Mouse (Mus musculus): Measurements from ENCODE around the gene Magi3. TPM values are rescaled to one million over a fixed set of nuclear protein-coding genes. Genes with fewer than 3 reads are reported as not detected.
A peak's percentile ranks its signal among the peaks of the same experiment; 100 is the strongest.

The Magi3 gene
- polyA plus RNA-seq, 1 experiment from 2014 or later = 7.0 TPM

DNA sequence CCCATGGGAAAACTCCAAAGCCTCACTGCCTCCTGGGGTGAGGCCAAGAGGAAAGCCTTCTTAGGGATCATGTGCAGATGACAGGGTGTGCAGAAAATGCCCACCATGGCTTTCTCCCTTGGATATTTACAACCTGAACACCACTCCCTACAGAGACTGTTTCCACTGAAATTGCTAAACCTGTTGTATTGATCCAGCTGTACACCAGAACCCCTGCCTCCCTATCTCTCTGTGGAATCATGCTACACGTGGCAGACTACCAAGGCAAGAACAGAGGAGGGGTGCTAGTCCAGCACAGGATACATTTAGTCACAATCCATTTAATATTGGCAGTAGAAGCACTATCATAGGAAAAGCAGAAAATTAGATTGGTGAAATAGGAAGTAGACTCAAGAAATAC is 94.5 kb downstream of the Magi3 start:
- Histone ChIP-seq H3K4me3 (ENCODE audit: low read depth, low read length) (no peak overlapping the region), H3K4me1 (ENCODE audit: insufficient read depth, low read depth, low read length) (no peaks in the 10 kb centered on the region), H3K9ac (replicated peaks; ENCODE audit: low read depth) (no peak overlapping the region), H3K4me2 (replicated peaks; ENCODE audit: low read depth, low read length) (no peak overlapping the region), H3K27me3 (replicated peaks; ENCODE audit: insufficient read depth, low read length) (no peaks in the 10 kb centered on the region), H3K9me3 (ENCODE audit: low read length) (no peaks in the 10 kb centered on the region), H3K27ac (ENCODE audit: low read length) (no peak overlapping the region), H3K36me3 (ENCODE audit: insufficient read depth, low read length) (no peaks in the 10 kb centered on the region)
- TF ChIP-seq CTCF (IDR thresholded peaks at IDR 0.05) (no peak), EP300 (IDR thresholded peaks at IDR 0.05) (no peak)
- no peak for DNase-seq (ENCODE audit: low spot score)
- WGBS = 74% methylated on average over 1 of the region's 1 CpGs
- no peak for ATAC-seq

DNA sequence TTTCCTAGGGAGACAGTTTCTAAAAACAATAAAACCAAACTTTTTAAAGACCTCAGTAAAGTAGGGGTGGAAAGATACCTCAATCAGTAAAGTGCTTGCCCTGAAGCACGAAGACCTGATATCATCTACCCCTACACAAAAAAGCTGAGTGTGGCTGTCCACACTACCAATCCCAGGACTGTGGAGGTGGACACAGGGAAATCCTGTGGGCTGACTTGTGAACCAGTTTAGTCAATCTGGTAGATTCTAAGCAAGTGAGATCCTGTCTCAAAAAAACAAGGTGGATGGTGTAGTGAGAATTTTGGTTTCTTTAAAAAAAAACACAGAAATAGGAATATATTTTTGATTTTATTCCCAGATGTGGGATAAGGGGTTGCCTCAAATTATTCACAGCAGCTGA is 96.3 kb downstream of the Magi3 start:
- TF ChIP-seq CTCF (IDR thresholded peaks at IDR 0.05) (no peak), EP300 (IDR thresholded peaks at IDR 0.05) (no peak)
- WGBS = 89% methylated on average over 1 of the region's 1 CpGs

DNA sequence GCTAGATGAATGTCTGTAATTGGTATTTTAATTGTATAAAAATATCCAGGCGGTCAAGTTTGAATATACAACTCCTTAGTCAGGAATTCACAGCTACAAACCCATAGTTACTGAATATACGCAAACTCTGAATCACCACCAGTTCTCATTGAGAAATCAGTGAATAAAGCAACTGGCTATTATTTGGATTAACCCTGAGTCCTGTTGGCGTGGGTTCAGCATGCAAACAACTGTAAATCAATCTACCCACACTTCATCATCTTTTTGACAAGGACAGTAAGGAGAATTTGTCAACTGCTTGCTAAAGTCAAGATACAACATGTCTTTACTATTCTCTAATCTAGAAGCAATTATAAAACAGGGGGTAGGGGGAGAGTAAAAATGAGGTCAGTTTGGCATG is 110.7 kb downstream of the Magi3 start:
- no peak for ATAC-seq
- Histone ChIP-seq H3K9ac (replicated peaks; ENCODE audit: low read depth) (no peak overlapping the region), H3K36me3 (ENCODE audit: insufficient read depth, low read length) (no peaks in the 10 kb centered on the region), H3K27ac (ENCODE audit: low read length) (no peak overlapping the region), H3K27me3 (replicated peaks; ENCODE audit: insufficient read depth, low read length) (no peaks in the 10 kb centered on the region), H3K9me3 (ENCODE audit: low read length) (no peaks in the 10 kb centered on the region), H3K4me2 (replicated peaks; ENCODE audit: low read depth, low read length) (no peak overlapping the region), H3K4me1 (ENCODE audit: insufficient read depth, low read depth, low read length) (peaks cover 5% of the 10 kb centered on the region; the same call in 1 of the 2 replicates), H3K4me3 (ENCODE audit: low read depth, low read length) (no peak overlapping the region)
- DNase-seq (ENCODE audit: low spot score) = peak; percentile 64
- TF ChIP-seq CTCF (IDR thresholded peaks at IDR 0.05) = no peak
- no peak for TF ChIP-seq EP300 (IDR thresholded peaks at IDR 0.05)
- WGBS = 22% methylated on average over 3 of the region's 3 CpGs

More for the DNA sequence above, 96.3 kb downstream of the Magi3 start:
- Histone ChIP-seq H3K4me1 (ENCODE audit: insufficient read depth, low read depth, low read length) (no peaks in the 10 kb centered on the region), H3K9me3 (ENCODE audit: low read length) (no peaks in the 10 kb centered on the region), H3K4me2 (replicated peaks; ENCODE audit: low read depth, low read length) (no peak overlapping the region), H3K36me3 (ENCODE audit: insufficient read depth, low read length) (no peaks in the 10 kb centered on the region), H3K9ac (replicated peaks; ENCODE audit: low read depth) (no peak overlapping the region), H3K27ac (ENCODE audit: low read length) (no peak overlapping the region), H3K27me3 (replicated peaks; ENCODE audit: insufficient read depth, low read length) (no peaks in the 10 kb centered on the region), H3K4me3 (ENCODE audit: low read depth, low read length) (no peak overlapping the region)
- DNase-seq (ENCODE audit: low spot score) (no peak), ATAC-seq (no peak)

DNA sequence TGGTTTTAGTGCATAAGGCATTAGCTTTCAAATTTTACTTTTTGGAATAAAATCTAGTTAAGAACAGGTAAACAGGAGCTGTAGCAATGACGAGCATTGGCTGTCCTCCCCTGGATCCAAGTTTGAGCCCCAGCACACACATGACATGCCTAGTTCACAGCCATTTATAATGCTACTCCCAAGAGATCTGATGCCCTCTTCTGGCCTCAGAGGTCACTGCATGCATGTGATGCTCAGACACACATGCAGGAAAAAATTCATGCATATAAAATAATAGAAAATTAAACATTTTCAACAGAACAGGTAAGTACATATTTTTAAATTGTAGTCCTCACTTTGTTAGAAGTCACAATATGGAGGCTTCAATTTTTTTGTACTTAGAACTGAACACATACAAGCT is 115.2 kb downstream of the Magi3 start:
- H3K4me2 ChIP-seq (replicated peaks; ENCODE audit: low read depth, low read length) = no peak overlapping the region
- H3K4me3 ChIP-seq (ENCODE audit: low read depth, low read length) = no peak overlapping the region
- H3K9me3 ChIP-seq (ENCODE audit: low read length) = no peaks in the 10 kb centered on the region
- ATAC-seq (no peak), DNase-seq (ENCODE audit: low spot score) (peak; percentile 52)
- peaks cover 4% of the 10 kb centered on the region; the same call in 1 of the 2 replicates for H3K4me1 ChIP-seq (ENCODE audit: insufficient read depth, low read depth, low read length)
- H3K36me3 ChIP-seq (ENCODE audit: insufficient read depth, low read length) = no peaks in the 10 kb centered on the region
- 68% methylated on average over 1 of the region's 1 CpGs for WGBS
- no peak overlapping the region for H3K27ac ChIP-seq (ENCODE audit: low read length)
- TF ChIP-seq CTCF (IDR thresholded peaks at IDR 0.05) (peak; percentile 76), EP300 (IDR thresholded peaks at IDR 0.05) (no peak)
- H3K27me3 ChIP-seq (replicated peaks; ENCODE audit: insufficient read depth, low read length) = no peaks in the 10 kb centered on the region
- no peak overlapping the region for H3K9ac ChIP-seq (replicated peaks; ENCODE audit: low read depth)

DNA sequence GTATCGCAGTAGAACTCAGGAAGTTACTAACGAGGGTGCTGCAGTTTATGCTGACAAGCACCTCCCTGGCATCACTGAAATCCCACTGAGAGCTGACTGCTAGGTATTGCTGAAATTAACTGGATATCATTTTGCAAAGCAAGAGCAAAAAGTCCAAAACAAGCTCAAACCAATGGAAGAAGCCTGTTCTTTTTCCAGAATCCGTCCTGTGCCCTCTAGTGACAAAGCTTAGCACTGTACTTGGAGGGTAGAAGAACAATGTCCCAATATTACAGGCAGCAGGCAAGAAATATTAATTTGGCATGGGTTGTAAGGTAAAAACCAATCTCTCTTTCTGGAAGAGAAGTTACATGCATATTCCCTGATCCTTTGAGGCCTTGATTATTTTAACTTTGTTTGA is 118.5 kb downstream of the Magi3 start:
- Histone ChIP-seq H3K27me3 (replicated peaks; ENCODE audit: insufficient read depth, low read length) (no peaks in the 10 kb centered on the region), H3K9me3 (ENCODE audit: low read length) (no peaks in the 10 kb centered on the region), H3K27ac (ENCODE audit: low read length) (no peak overlapping the region), H3K4me3 (ENCODE audit: low read depth, low read length) (no peak overlapping the region), H3K36me3 (ENCODE audit: insufficient read depth, low read length) (no peaks in the 10 kb centered on the region), H3K4me1 (ENCODE audit: insufficient read depth, low read depth, low read length) (no peaks in the 10 kb centered on the region), H3K9ac (replicated peaks; ENCODE audit: low read depth) (no peak overlapping the region), H3K4me2 (replicated peaks; ENCODE audit: low read depth, low read length) (no peak overlapping the region)
- DNase-seq (ENCODE audit: low spot score) = no peak
- ATAC-seq = no peak
- 73% methylated on average over 3 of the region's 3 CpGs for WGBS
- no peak for TF ChIP-seq EP300 (IDR thresholded peaks at IDR 0.05)
- TF ChIP-seq CTCF (IDR thresholded peaks at IDR 0.05) = peak; percentile 58

DNA sequence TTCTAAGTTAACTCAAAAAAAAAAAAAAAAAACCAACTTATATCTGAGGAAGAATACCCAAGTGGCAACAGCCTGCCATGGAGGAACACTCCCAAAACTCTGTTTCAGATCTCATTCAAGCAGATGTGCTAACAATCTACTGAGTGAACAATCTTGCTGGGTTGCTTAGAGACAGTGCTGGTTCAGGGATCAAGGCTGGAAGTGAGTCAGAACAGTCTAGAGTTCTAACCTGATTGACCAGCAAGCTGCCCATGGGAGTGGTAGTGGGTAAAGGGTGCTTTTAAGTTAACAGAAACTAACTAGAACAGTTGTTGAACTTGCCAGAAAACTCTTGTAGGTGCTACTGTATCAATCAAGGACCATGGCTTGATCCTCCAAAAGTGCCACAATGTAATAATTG is 118.9 kb downstream of the Magi3 start:
- no peak overlapping the region for H3K27ac ChIP-seq (ENCODE audit: low read length)
- H3K4me1 ChIP-seq (ENCODE audit: insufficient read depth, low read depth, low read length) = no peaks in the 10 kb centered on the region
- no peak overlapping the region for H3K4me3 ChIP-seq (ENCODE audit: low read depth, low read length)
- no peaks in the 10 kb centered on the region for H3K9me3 ChIP-seq (ENCODE audit: low read length)
- no peaks in the 10 kb centered on the region for H3K36me3 ChIP-seq (ENCODE audit: insufficient read depth, low read length)
- no peak overlapping the region for H3K9ac ChIP-seq (replicated peaks; ENCODE audit: low read depth)
- H3K27me3 ChIP-seq (replicated peaks; ENCODE audit: insufficient read depth, low read length) = no peaks in the 10 kb centered on the region
- no peak for TF ChIP-seq EP300 (IDR thresholded peaks at IDR 0.05)
- no peak for TF ChIP-seq CTCF (IDR thresholded peaks at IDR 0.05)
- ATAC-seq (no peak), DNase-seq (ENCODE audit: low spot score) (no peak)
- no peak overlapping the region for H3K4me2 ChIP-seq (replicated peaks; ENCODE audit: low read depth, low read length)

DNA sequence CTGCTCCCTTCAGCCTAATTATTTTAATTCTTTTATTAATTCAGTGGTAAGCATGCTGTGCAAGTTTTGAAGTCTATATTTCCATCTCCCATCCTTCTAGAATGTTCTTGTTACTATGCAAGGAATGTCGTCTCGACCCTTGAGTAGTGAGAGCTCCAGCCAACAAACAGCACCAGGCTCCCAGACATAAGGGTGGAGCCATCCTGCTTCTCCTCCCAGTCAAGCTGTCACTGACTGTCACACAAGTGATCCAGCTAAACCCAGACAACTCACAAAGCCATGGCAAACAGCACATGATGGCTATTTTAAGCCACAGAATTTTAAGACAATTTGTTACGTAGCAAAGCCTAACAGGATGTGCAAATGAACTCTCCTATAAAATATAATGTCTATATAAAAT is 124.2 kb downstream of the Magi3 start:
- Histone ChIP-seq H3K27ac (ENCODE audit: low read length) (no peak overlapping the region), H3K9ac (replicated peaks; ENCODE audit: low read depth) (no peak overlapping the region), H3K4me1 (ENCODE audit: insufficient read depth, low read depth, low read length) (no peaks in the 10 kb centered on the region), H3K36me3 (ENCODE audit: insufficient read depth, low read length) (no peaks in the 10 kb centered on the region), H3K9me3 (ENCODE audit: low read length) (no peaks in the 10 kb centered on the region), H3K27me3 (replicated peaks; ENCODE audit: insufficient read depth, low read length) (no peaks in the 10 kb centered on the region), H3K4me3 (ENCODE audit: low read depth, low read length) (no peak overlapping the region), H3K4me2 (replicated peaks; ENCODE audit: low read depth, low read length) (no peak overlapping the region)
- TF ChIP-seq EP300 (IDR thresholded peaks at IDR 0.05) (no peak), CTCF (IDR thresholded peaks at IDR 0.05) (no peak)
- ATAC-seq = peak; percentile 68
- WGBS = 20% methylated on average over 3 of the region's 3 CpGs
- peak; percentile 48 for DNase-seq (ENCODE audit: low spot score)

All from lung, postnatal 0 days (tissue).